Mouse (Mus musculus): ENCODE results near the gene Zc3h15. TPM values are rescaled to one million over a fixed set of nuclear protein-coding genes. Genes with fewer than 3 reads are reported as not detected.

Zc3h15 gene
- 220 TPM in 1 of 2 replicates, not detected in the other for polyA plus RNA-seq (2012; ENCODE audit: insufficient read depth, insufficient read length, low replicate concordance, missing spikeins)

DNA sequence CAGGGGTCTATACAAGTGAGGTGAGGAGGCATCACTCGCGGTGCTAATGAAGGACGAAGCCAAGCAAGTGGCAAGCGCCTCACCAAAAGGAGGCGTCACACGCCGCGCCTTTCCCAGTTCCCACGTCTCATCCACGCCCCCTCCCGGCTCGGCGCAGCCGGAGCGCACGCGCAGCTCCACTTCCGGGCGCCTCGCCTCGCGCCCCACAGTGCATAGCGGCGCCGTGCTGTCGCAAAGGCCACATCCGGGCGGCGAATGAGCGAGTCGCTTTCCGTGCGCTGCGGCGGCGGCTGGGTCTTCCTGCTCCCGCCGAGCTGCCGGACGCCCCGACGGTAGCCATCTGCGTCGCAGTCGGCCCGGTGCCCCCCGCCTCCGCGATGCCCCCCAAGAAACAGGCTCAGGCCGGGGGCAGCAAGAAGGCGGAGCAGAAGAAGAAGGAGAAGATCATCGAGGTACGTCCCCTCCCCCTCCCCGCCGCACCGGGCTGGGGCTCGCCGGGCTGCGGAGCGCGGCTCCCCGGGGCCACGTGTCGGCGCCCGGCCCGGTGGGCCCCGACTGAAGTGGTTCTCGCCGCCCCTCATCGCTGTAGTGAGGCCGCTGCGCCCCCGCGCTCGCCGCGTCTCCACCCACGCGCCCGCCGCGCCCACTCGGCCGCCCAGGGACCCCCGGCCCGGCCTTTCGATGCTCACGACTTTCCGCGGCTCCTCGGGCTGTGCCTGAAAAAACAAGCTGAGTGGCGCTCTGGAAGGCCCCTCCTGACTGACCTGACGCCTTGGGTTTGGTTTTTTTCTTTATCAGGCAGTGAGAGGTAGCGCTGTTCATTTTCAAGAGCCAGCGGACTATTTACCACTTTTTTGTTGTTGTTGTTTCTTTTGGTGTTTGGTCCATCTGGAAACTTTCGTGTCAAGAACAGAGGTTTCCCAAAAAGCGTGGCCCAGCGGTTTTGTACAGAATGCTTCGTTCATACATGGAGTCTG lies at the start of gene Zc3h15:
Zc3h15 (plus strand) TSS at position 160 of the 977 bp plus-strand sequence.
- Histone ChIP-seq H3K4me1 (ENCODE audit: control insufficient read depth, insufficient read depth, low read length) (no peaks in the 10 kb centered on the region), H3K4me3 (ENCODE audit: insufficient read depth, low read depth, low read length) (peak within 1 kb of the TSS; percentile 90), H3K27ac (ENCODE audit: insufficient read depth, low read depth, low read length) (peak within 1 kb of the TSS; percentile 61; the same call in 1 of the 2 replicates)
- 2% methylated on average over 100 of the region's 100 CpGs for WGBS
- TF ChIP-seq POLR2A (IDR thresholded peaks at IDR 0.05; ENCODE audit: insufficient read depth, low read depth, low read length), result peak; percentile 91
- peak; percentile 27 for TF ChIP-seq CTCF (IDR thresholded peaks at IDR 0.05; ENCODE audit: insufficient read depth, low read depth, low read length)

GRCm38 (mm10) chr2:83620558-83621367 lies 23.5 kb upstream of the Zc3h15 start:
- Histone ChIP-seq H3K4me1 (ENCODE audit: control insufficient read depth, insufficient read depth, low read length) (peaks cover 3% of the 10 kb centered on the region), H3K27ac (ENCODE audit: insufficient read depth, low read depth, low read length) (no peak overlapping the region), H3K4me3 (ENCODE audit: insufficient read depth, low read depth, low read length) (no peak overlapping the region)
- 88% methylated on average over 11 of the region's 11 CpGs for WGBS
- TF ChIP-seq POLR2A (IDR thresholded peaks at IDR 0.05; ENCODE audit: insufficient read depth, low read depth, low read length) (no peak), CTCF (IDR thresholded peaks at IDR 0.05; ENCODE audit: insufficient read depth, low read depth, low read length) (no peak)

DNA sequence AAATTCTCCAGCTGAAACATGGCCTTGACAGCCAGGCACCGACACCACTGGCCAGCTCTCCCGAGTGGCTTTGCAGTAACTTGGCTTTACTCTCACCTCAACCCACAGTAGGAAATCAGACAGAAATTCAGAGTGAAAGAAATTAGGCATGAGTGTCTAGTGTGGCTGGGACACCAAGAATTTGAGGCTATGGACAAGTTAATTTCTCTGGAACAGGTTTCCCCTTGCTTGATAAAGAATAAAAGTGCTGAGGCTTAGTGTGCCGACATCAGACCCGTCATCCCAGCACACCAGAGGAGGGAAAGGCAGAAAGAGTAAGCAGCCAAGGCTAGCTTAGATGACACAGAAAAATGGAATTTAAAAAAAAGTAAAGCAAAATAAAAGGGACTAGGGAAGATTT lies 22.7 kb upstream of the Zc3h15 start:
- Histone ChIP-seq H3K4me3 (ENCODE audit: insufficient read depth, low read depth, low read length) (no peak overlapping the region), H3K27ac (ENCODE audit: insufficient read depth, low read depth, low read length) (no peak overlapping the region), H3K4me1 (ENCODE audit: control insufficient read depth, insufficient read depth, low read length) (peaks cover 3% of the 10 kb centered on the region)
- 89% methylated on average over 4 of the region's 4 CpGs for WGBS
- TF ChIP-seq POLR2A (IDR thresholded peaks at IDR 0.05; ENCODE audit: insufficient read depth, low read depth, low read length), result no peak
- TF ChIP-seq CTCF (IDR thresholded peaks at IDR 0.05; ENCODE audit: insufficient read depth, low read depth, low read length), result no peak

- peaks cover 3% of the 10 kb centered on the region for H3K4me1 ChIP-seq (ENCODE audit: control insufficient read depth, insufficient read depth, low read length)
- 33% methylated on average over 11 of the region's 11 CpGs for WGBS
- no peak overlapping the region for H3K27ac ChIP-seq (ENCODE audit: insufficient read depth, low read depth, low read length)
- TF ChIP-seq CTCF (IDR thresholded peaks at IDR 0.05; ENCODE audit: insufficient read depth, low read depth, low read length), result no peak
- no peak for TF ChIP-seq POLR2A (IDR thresholded peaks at IDR 0.05; ENCODE audit: insufficient read depth, low read depth, low read length)
- H3K4me3 ChIP-seq (ENCODE audit: insufficient read depth, low read depth, low read length), result no peak overlapping the region
Measured at GRCm38 (mm10) chr2:83622792-83623191, 21.4 kb upstream of the Zc3h15 start.

- WGBS, result 31% methylated on average over 4 of the region's 4 CpGs
- no peak for TF ChIP-seq CTCF (IDR thresholded peaks at IDR 0.05; ENCODE audit: insufficient read depth, low read depth, low read length)
- TF ChIP-seq POLR2A (IDR thresholded peaks at IDR 0.05; ENCODE audit: insufficient read depth, low read depth, low read length), result no peak
- Histone ChIP-seq H3K4me3 (ENCODE audit: insufficient read depth, low read depth, low read length) (no peak overlapping the region), H3K27ac (ENCODE audit: insufficient read depth, low read depth, low read length) (no peak overlapping the region), H3K4me1 (ENCODE audit: control insufficient read depth, insufficient read depth, low read length) (peaks cover 3% of the 10 kb centered on the region)
Measured at GRCm38 (mm10) chr2:83624045-83624444, 20.2 kb upstream of the Zc3h15 start.

- 20% methylated on average over 10 of the region's 10 CpGs for WGBS
- H3K27ac ChIP-seq (ENCODE audit: insufficient read depth, low read depth, low read length), result no peak overlapping the region
- 0 out of 2 replicates have a peak, but pooled peaks have one; percentile 26 for TF ChIP-seq CTCF (IDR thresholded peaks at IDR 0.05; ENCODE audit: insufficient read depth, low read depth, low read length)
- TF ChIP-seq POLR2A (IDR thresholded peaks at IDR 0.05; ENCODE audit: insufficient read depth, low read depth, low read length), result no peak
- H3K4me3 ChIP-seq (ENCODE audit: insufficient read depth, low read depth, low read length), result no peak overlapping the region
- peaks cover 3% of the 10 kb centered on the region for H3K4me1 ChIP-seq (ENCODE audit: control insufficient read depth, insufficient read depth, low read length)
Measured at GRCm38 (mm10) chr2:83625226-83626108, 18.8 kb upstream of the Zc3h15 start.

GRCm38 (mm10) chr2:83626881-83627280 lies 17.4 kb upstream of the Zc3h15 start:
- no peak for TF ChIP-seq CTCF (IDR thresholded peaks at IDR 0.05; ENCODE audit: insufficient read depth, low read depth, low read length)
- TF ChIP-seq POLR2A (IDR thresholded peaks at IDR 0.05; ENCODE audit: insufficient read depth, low read depth, low read length), result no peak
- WGBS, result 81% methylated on average over 9 of the region's 9 CpGs
- no peak overlapping the region for H3K4me3 ChIP-seq (ENCODE audit: insufficient read depth, low read depth, low read length)
- peaks cover 3% of the 10 kb centered on the region for H3K4me1 ChIP-seq (ENCODE audit: control insufficient read depth, insufficient read depth, low read length)
- no peak overlapping the region for H3K27ac ChIP-seq (ENCODE audit: insufficient read depth, low read depth, low read length)

DNA sequence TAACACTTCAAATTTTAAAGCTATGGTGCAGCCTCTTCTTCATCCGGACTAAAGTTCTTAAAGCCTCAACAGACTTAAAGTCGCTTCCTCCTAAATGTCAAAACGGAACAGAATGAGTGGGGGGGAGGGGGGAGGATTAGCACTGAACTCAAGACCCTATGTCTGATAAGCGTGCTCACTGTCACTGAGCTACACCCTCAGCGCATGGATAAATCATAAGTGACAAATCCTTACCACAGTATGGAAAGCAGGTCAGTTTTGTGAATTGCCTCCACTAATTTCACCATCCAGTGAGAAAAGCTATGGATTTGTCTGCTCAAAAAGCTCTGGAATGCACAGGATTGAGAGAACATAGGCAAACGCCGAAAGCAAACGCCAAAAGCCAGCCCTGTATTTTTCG lies 16.7 kb upstream of the Zc3h15 start:
- Histone ChIP-seq H3K27ac (ENCODE audit: insufficient read depth, low read depth, low read length) (no peak overlapping the region), H3K4me1 (ENCODE audit: control insufficient read depth, insufficient read depth, low read length) (peaks cover 3% of the 10 kb centered on the region), H3K4me3 (ENCODE audit: insufficient read depth, low read depth, low read length) (no peak overlapping the region)
- 83% methylated on average over 9 of the region's 9 CpGs for WGBS
- TF ChIP-seq POLR2A (IDR thresholded peaks at IDR 0.05; ENCODE audit: insufficient read depth, low read depth, low read length) (no peak), CTCF (IDR thresholded peaks at IDR 0.05; ENCODE audit: insufficient read depth, low read depth, low read length) (no peak)
